ENCODE assay signal across 24 mouse cellular contexts in the genomic region with DNA sequence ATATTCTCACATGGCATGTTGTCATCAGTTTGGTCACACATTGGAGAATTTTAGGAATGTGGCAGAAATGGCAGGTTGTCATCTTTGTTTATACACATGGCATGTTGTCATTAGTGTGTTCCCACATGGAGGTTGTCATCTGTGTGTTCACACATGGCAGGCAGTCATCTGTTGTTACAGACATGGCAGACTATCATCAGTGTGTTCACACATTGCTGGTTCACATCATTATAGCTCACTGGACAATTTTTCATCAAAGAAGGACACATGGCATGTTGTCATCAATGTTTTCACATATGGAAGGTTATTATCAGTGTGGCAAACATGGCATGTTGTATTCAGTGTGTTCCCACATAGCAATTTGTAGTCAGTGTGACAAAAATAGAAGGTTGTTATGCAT. TPM values are rescaled to one million over a fixed set of nuclear protein-coding genes. Genes with fewer than 3 reads are reported as not detected.
"Had no signal": no experiment of that assay in that cellular context is flagged by ENCODE, and none has a peak within 500 bp of the region (broad histone marks: within the 10 kb centered on the region; RNA-seq: fewer than 3 reads in every experiment).

No protein-coding gene starts in this region.

- H3K27ac ChIP-seq: kidney, embryonic 15.5 days; left cerebral cortex, adult 2 months; liver, embryonic 13.5 days had no signal

- H3K9ac ChIP-seq: kidney, embryonic 15.5 days; liver, embryonic 13.5 days had no signal

- H3K4me2 ChIP-seq: kidney, embryonic 15.5 days; liver, embryonic 13.5 days; midbrain, embryonic 11.5 days had no signal

- H3K27me3 ChIP-seq: kidney, embryonic 15.5 days; liver, embryonic 13.5 days; megakaryocyte, embryonic 14.5 days had no signal

- H3K4me3 ChIP-seq: kidney, embryonic 15.5 days; left cerebral cortex, adult 2 months; liver, embryonic 13.5 days; megakaryocyte, embryonic 14.5 days had no signal

- H3K36me3 ChIP-seq: kidney, embryonic 15.5 days; liver, embryonic 13.5 days had no signal

- DNase-seq: kidney, postnatal 10 days; kidney, postnatal 36 days; layer of hippocampus, postnatal 36 days; liver, embryonic 13.5 days; lung, adult 2 months; midbrain, embryonic 14.5 days; thymus, adult 18-20 months; thymus, postnatal 36 days had no signal

- H3K9me3 ChIP-seq: kidney, embryonic 15.5 days; liver, embryonic 13.5 days had no signal

- H3K4me1 ChIP-seq: kidney, embryonic 15.5 days; liver, embryonic 13.5 days; megakaryocyte, embryonic 14.5 days had no signal

RNA-seq across cellular contexts. Expression of gene Sult3a2, which starts 53.3 kb away (rescaled TPM):
- total RNA-seq: midbrain, postnatal 0 days had no signal
- polyA plus RNA-seq: kidney, embryonic 15.5 days; limb, embryonic 11.5 days; limb, embryonic 14.5 days; liver, adult 2 months; liver, embryonic 13.5 days; liver, embryonic 16.5 days; lung, adult 2 months; lung, embryonic 16.5 days; midbrain, embryonic 11.5 days; midbrain, embryonic 14.5 days; midbrain, postnatal 0 days; neural tube, embryonic 11.5 days; neural tube, embryonic 14.5 days; small intestine, adult 2 months; spleen, adult 2 months; stomach, embryonic 16.5 days; urinary bladder, adult 2 months had no signal
